In the genomic region with DNA sequence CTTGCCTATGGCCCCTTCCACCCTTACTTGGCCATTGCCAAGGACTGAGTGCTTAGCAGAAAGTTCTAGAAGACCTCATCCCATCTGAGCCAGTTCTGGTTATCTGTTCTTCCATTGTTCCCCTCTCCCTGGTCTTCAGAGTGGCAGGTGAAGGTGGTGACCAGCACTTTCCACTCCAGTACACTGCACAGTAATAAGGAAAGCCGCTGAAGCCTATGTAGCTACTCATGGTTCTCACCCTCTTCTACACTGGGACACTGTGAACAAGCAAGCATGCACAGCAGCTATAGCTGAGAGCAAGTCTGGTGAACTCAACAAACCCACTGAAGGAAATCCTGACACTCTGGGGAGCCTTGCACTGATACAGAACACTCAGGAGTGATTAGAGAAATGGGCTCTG, we compare ENCODE assay signal across 26 mouse cellular contexts.
A peak's percentile ranks its signal among the peaks of the same experiment; 100 is the strongest.
DNase-seq lines count a peak whose midpoint lies in the region; ATAC-seq lines count a peak whose summit lies in the region.
"Had no signal": no experiment of that assay in that cellular context is flagged by ENCODE, and none has a peak within 500 bp of the region (broad histone marks: within the 10 kb centered on the region; RNA-seq: fewer than 3 reads in every experiment).

No protein-coding gene starts in this region.

- no peak overlapping the region for H3K4me2 ChIP-seq in heart, embryonic 11.5 days
- no peak overlapping the region for H3K4me2 ChIP-seq in heart, embryonic 13.5 days
- H3K4me2 ChIP-seq in heart, embryonic 16.5 days (ENCODE audit: low read depth, low read length): no peak overlapping the region
- H3K4me2 ChIP-seq in midbrain, embryonic 11.5 days: no peak overlapping the region
- no peak overlapping the region for H3K4me2 ChIP-seq in midbrain, embryonic 15.5 days
- H3K4me2 ChIP-seq: embryonic facial prominence, embryonic 13.5 days; embryonic facial prominence, embryonic 15.5 days; forebrain, embryonic 12.5 days had no signal

- DNase-seq in heart, adult 11 months: no peak
- no peak for DNase-seq in heart, adult 8-10 months (ENCODE audit: low spot score)
- DNase-seq in heart, postnatal 36 days: no peak
- DNase-seq in midbrain, embryonic 11.5 days (ENCODE audit: low spot score, missing footprints): peak; percentile 14
- DNase-seq: adrenal gland, adult 2 months; adrenal gland, postnatal 10 days; adrenal gland, postnatal 25 days; B cell, adult 2 months; cerebellum, adult 11 months; cerebellum, adult 18-20 months; cerebellum, adult 8-10 months; cerebellum, adult 9-11 months; cerebellum, postnatal 14 days; cerebellum, postnatal 36 days; embryo, embryonic 11 days had no signal

- no peaks in the 10 kb centered on the region for H3K27me3 ChIP-seq in heart, embryonic 11.5 days (ENCODE audit: control insufficient read depth, insufficient read depth, low read length)
- no peaks in the 10 kb centered on the region for H3K27me3 ChIP-seq in heart, embryonic 13.5 days (replicated peaks)
- H3K27me3 ChIP-seq in heart, embryonic 16.5 days (ENCODE audit: control insufficient read depth, insufficient read depth, low read length): no peaks in the 10 kb centered on the region
- no peaks in the 10 kb centered on the region for H3K27me3 ChIP-seq in midbrain, embryonic 11.5 days (ENCODE audit: control insufficient read depth, insufficient read depth, low read length)
- no peaks in the 10 kb centered on the region for H3K27me3 ChIP-seq in midbrain, embryonic 15.5 days (replicated peaks)
- H3K27me3 ChIP-seq: embryonic facial prominence, embryonic 13.5 days; embryonic facial prominence, embryonic 15.5 days; forebrain, embryonic 12.5 days had no signal

- no peaks in the 10 kb centered on the region for H3K4me1 ChIP-seq in heart, embryonic 11.5 days (ENCODE audit: control insufficient read depth, insufficient read depth, low read length)
- 0 out of 2 replicates have a peak, but pooled peaks cover 4% of the 10 kb centered on the region for H3K4me1 ChIP-seq in heart, embryonic 13.5 days
- no peaks in the 10 kb centered on the region for H3K4me1 ChIP-seq in heart, embryonic 16.5 days (ENCODE audit: control insufficient read depth, insufficient read depth, low read length)
- no peaks in the 10 kb centered on the region for H3K4me1 ChIP-seq in midbrain, embryonic 11.5 days (ENCODE audit: control insufficient read depth, insufficient read depth, low read length)
- H3K4me1 ChIP-seq in midbrain, embryonic 15.5 days: no peaks in the 10 kb centered on the region
- H3K4me1 ChIP-seq: embryonic facial prominence, embryonic 15.5 days; forebrain, embryonic 12.5 days had no signal

- H3K9ac ChIP-seq in heart, embryonic 11.5 days (ENCODE audit: low read depth, low read length): no peak overlapping the region
- H3K9ac ChIP-seq in heart, embryonic 13.5 days: no peak overlapping the region
- H3K9ac ChIP-seq in heart, embryonic 16.5 days (ENCODE audit: low read length): no peak overlapping the region
- H3K9ac ChIP-seq in midbrain, embryonic 11.5 days (ENCODE audit: low read length): no peak overlapping the region
- no peak overlapping the region for H3K9ac ChIP-seq in midbrain, embryonic 15.5 days
- H3K9ac ChIP-seq: embryonic facial prominence, embryonic 13.5 days; embryonic facial prominence, embryonic 15.5 days; forebrain, embryonic 12.5 days had no signal

- H3K27ac ChIP-seq in heart, embryonic 11.5 days (ENCODE audit: low read depth, low read length): peak overlapping the region; percentile 57; the same call in 1 of the 2 replicates
- peak overlapping the region; percentile 82 for H3K27ac ChIP-seq in heart, embryonic 13.5 days (replicated peaks)
- H3K27ac ChIP-seq in heart, embryonic 16.5 days (ENCODE audit: low read length): peak overlapping the region; percentile 67
- H3K27ac ChIP-seq in midbrain, embryonic 11.5 days (ENCODE audit: low read depth, low read length): no peak overlapping the region
- no peak overlapping the region for H3K27ac ChIP-seq in midbrain, embryonic 15.5 days
- H3K27ac ChIP-seq: embryonic facial prominence, embryonic 13.5 days; embryonic facial prominence, embryonic 15.5 days; forebrain, embryonic 10.5 days; forebrain, embryonic 12.5 days had no signal

- no peak overlapping the region for H3K4me3 ChIP-seq in heart, embryonic 11.5 days (ENCODE audit: low read depth, low read length)
- no peak overlapping the region for H3K4me3 ChIP-seq in heart, embryonic 13.5 days
- no peak overlapping the region for H3K4me3 ChIP-seq in heart, embryonic 16.5 days (ENCODE audit: low read length)
- no peak overlapping the region for H3K4me3 ChIP-seq in midbrain, embryonic 11.5 days (ENCODE audit: low read depth, low read length)
- H3K4me3 ChIP-seq in midbrain, embryonic 15.5 days: no peak overlapping the region
- H3K4me3 ChIP-seq: embryonic facial prominence, embryonic 13.5 days; embryonic facial prominence, embryonic 15.5 days; erythroblast, embryonic 14.5 days; forebrain, embryonic 10.5 days; forebrain, embryonic 12.5 days had no signal

- no peak for ATAC-seq in heart, embryonic 11.5 days (replicated peaks; ENCODE audit: insufficient number of reproducible peaks, low FRiP score, low TSS enrichment)
- ATAC-seq in heart, embryonic 13.5 days (ENCODE audit: extremely low read depth, insufficient number of reproducible peaks, low FRiP score, low TSS enrichment): no peak
- no peak for ATAC-seq in heart, embryonic 16.5 days (replicated peaks; ENCODE audit: extremely low read depth, insufficient read depth, low FRiP score)
- ATAC-seq in midbrain, embryonic 11.5 days (ENCODE audit: low FRiP score): no peak
- no peak for ATAC-seq in midbrain, embryonic 15.5 days (replicated peaks)
- ATAC-seq: CD4-positive, CD25-positive, alpha-beta regulatory T cell, adult 4 months; forebrain, embryonic 14.5 days had no signal

- no peaks in the 10 kb centered on the region for H3K9me3 ChIP-seq in heart, embryonic 11.5 days (replicated peaks; ENCODE audit: control insufficient read depth, low read length)
- H3K9me3 ChIP-seq in heart, embryonic 13.5 days: no peaks in the 10 kb centered on the region
- H3K9me3 ChIP-seq in heart, embryonic 16.5 days (replicated peaks; ENCODE audit: control insufficient read depth, low read length): no peaks in the 10 kb centered on the region
- no peaks in the 10 kb centered on the region for H3K9me3 ChIP-seq in midbrain, embryonic 11.5 days (ENCODE audit: control insufficient read depth, low read length)
- no peaks in the 10 kb centered on the region for H3K9me3 ChIP-seq in midbrain, embryonic 15.5 days
- H3K9me3 ChIP-seq: embryonic facial prominence, embryonic 13.5 days; embryonic facial prominence, embryonic 15.5 days; forebrain, embryonic 10.5 days; forebrain, embryonic 12.5 days had no signal

- intact Hi-C loops in heart, postnatal 36 days (cut with DNase I): no loop called here

- WGBS in heart, embryonic 11.5 days (ENCODE audit: insufficient replicate concordance): 80% methylated on average over 1 of the region's 1 CpGs
- WGBS in heart, embryonic 13.5 days: 76% methylated on average over 1 of the region's 1 CpGs
- WGBS in heart, embryonic 16.5 days: 90% methylated on average over 1 of the region's 1 CpGs
- 75% methylated on average over 1 of the region's 1 CpGs for WGBS in midbrain, embryonic 11.5 days
- 86% methylated on average over 1 of the region's 1 CpGs for WGBS in midbrain, embryonic 15.5 days

- H3K36me3 ChIP-seq in heart, embryonic 11.5 days (ENCODE audit: control insufficient read depth, insufficient read depth, low read length): no peaks in the 10 kb centered on the region
- H3K36me3 ChIP-seq in heart, embryonic 13.5 days: no peaks in the 10 kb centered on the region
- H3K36me3 ChIP-seq in heart, embryonic 16.5 days (ENCODE audit: control insufficient read depth, insufficient read depth): no peaks in the 10 kb centered on the region
- no peaks in the 10 kb centered on the region for H3K36me3 ChIP-seq in midbrain, embryonic 11.5 days (ENCODE audit: control insufficient read depth, insufficient read depth, low read length)
- H3K36me3 ChIP-seq in midbrain, embryonic 15.5 days (replicated peaks): no peaks in the 10 kb centered on the region
- H3K36me3 ChIP-seq: embryonic facial prominence, embryonic 13.5 days; embryonic facial prominence, embryonic 15.5 days; forebrain, embryonic 10.5 days; forebrain, embryonic 12.5 days had no signal

Comparison
In these comparisons a context has a peak if more than half of its experiments do, and no peak if none do; other contexts are left out.
1. H3K27ac ChIP-seq: peak in heart, embryonic 11.5 days (single experiment), heart, embryonic 13.5 days (single experiment) and heart, embryonic 16.5 days (single experiment); none in midbrain, embryonic 11.5 days (single experiment) and midbrain, embryonic 15.5 days (single experiment).